8 mouse cellular contexts compared by ENCODE assay signal in the genomic region with DNA sequence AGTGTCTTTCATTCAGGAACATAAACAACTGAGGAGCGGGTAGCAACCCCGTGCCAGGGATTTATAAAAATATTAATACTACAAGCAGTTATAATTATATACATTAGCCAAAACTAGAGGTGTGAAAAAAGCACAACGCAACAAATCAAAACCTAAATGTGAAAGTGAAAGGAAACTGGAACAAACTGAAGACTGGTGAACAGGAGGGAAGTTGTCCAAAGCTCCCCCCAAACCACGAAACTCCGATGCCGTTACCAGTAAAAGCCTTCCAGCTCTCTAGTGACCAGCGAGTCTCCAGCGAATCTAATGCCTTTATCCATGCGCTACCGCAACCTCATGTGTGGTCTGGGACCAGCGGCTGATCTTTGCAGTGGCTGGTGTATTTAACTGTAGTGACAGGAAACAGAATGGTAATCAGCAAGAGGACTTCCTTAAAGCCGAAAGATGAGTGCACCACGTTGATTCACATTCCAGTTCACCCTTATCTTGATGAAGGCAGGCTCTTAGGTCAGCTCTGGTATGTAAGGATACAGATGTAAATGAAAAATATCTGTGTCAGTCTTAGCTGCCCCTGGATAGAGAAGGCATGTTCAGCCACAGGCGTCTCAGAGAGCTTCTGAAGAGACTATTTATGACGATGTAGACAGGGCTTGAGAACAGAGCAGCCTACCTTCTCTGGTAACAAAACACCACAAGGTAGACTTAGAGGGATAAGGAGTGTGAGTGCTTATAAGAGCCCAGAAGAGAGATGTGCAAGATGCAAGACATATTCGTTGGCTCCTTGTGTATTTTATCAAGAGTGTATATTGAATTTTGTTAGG.
A peak's percentile ranks its signal among the peaks of the same experiment; 100 is the strongest.
DNase-seq lines count a peak whose midpoint lies in the region; ATAC-seq and TF ChIP-seq lines count a peak whose summit lies in the region.

No protein-coding gene starts in this region.

- WGBS in embryonic facial prominence, embryonic 11.5 days: 68% methylated on average over 16 of the region's 16 CpGs
- WGBS in liver, postnatal 0 days (ENCODE audit: insufficient replicate concordance): 35% methylated on average over 16 of the region's 16 CpGs

- H3K36me3 ChIP-seq in embryonic facial prominence, embryonic 11.5 days (replicated peaks; ENCODE audit: control insufficient read depth, insufficient read depth, low read depth, low read length): no peaks in the 10 kb centered on the region
- H3K36me3 ChIP-seq in liver, postnatal 0 days (replicated peaks; ENCODE audit: insufficient read depth, low read length): no peaks in the 10 kb centered on the region

- no peak overlapping the region for H3K9ac ChIP-seq in embryonic facial prominence, embryonic 11.5 days (replicated peaks; ENCODE audit: low read length)
- H3K9ac ChIP-seq in liver, postnatal 0 days (replicated peaks): peak overlapping the region; percentile 22; the same call in 1 of the 2 replicates

- H3K27me3 ChIP-seq in embryonic facial prominence, embryonic 11.5 days (ENCODE audit: control insufficient read depth, insufficient read depth, low read length): no peaks in the 10 kb centered on the region
- no peaks in the 10 kb centered on the region for H3K27me3 ChIP-seq in liver, postnatal 0 days (ENCODE audit: insufficient read depth, low read length)

- TF ChIP-seq EP300 in liver, postnatal 0 days (IDR thresholded peaks at IDR 0.05; ENCODE audit: low read depth): no peak

- TF ChIP-seq CTCF in liver, postnatal 0 days (IDR thresholded peaks at IDR 0.05; ENCODE audit: low read depth): no peak

- no peaks in the 10 kb centered on the region for H3K9me3 ChIP-seq in embryonic facial prominence, embryonic 11.5 days (replicated peaks; ENCODE audit: control insufficient read depth, low read length)
- H3K9me3 ChIP-seq in liver, postnatal 0 days (ENCODE audit: low read length): no peaks in the 10 kb centered on the region

- peak; percentile 13 for DNase-seq in embryo, embryonic 10.5 days (ENCODE audit: low spot score)
- no peak for DNase-seq in embryo, embryonic 10 days (ENCODE audit: low spot score)
- DNase-seq in embryonic facial prominence, embryonic 11.5 days (ENCODE audit: low spot score): peak; percentile 15
- peak; percentile 17 for DNase-seq in liver, postnatal 0 days
- DNase-seq in spleen, adult 18-20 months: peak; percentile 8 to 54
- no peak for DNase-seq in kidney, postnatal 36 days
- no peak for DNase-seq in urinary bladder, postnatal 14 days (ENCODE audit: low spot score)
- no peak for DNase-seq in frontal cortex, postnatal 25 days (ENCODE audit: low spot score in 2 of 2)

- no peak overlapping the region for H3K4me2 ChIP-seq in embryonic facial prominence, embryonic 11.5 days (ENCODE audit: low read depth, low read length)
- H3K4me2 ChIP-seq in liver, postnatal 0 days (ENCODE audit: low read depth, low read length): peak overlapping the region; percentile 53

- no peak for ATAC-seq in embryonic facial prominence, embryonic 11.5 days (replicated peaks; ENCODE audit: insufficient number of reproducible peaks, low FRiP score, low TSS enrichment, low read depth)
- ATAC-seq in liver, postnatal 0 days: no peak

- H3K27ac ChIP-seq in embryonic facial prominence, embryonic 11.5 days (replicated peaks; ENCODE audit: low read depth, low read length): no peak overlapping the region
- no peak overlapping the region for H3K27ac ChIP-seq in liver, postnatal 0 days (ENCODE audit: low read depth)

- H3K4me3 ChIP-seq in embryonic facial prominence, embryonic 11.5 days (ENCODE audit: low read depth, low read length): no peak overlapping the region
- H3K4me3 ChIP-seq in liver, postnatal 0 days (ENCODE audit: low read depth, low read length): peak overlapping the region; percentile 38

- H3K4me1 ChIP-seq in embryonic facial prominence, embryonic 11.5 days (ENCODE audit: control insufficient read depth, insufficient read depth, low read length): no peaks in the 10 kb centered on the region
- H3K4me1 ChIP-seq in liver, postnatal 0 days (ENCODE audit: insufficient read depth): 0 out of 2 replicates have a peak, but pooled peaks cover 3% of the 10 kb centered on the region

Comparison
In these comparisons a context has a peak if more than half of its experiments do, and no peak if none do; other contexts are left out.
1. DNase-seq: peak in embryo, embryonic 10.5 days (single experiment), embryonic facial prominence, embryonic 11.5 days (single experiment), liver, postnatal 0 days (single experiment) and spleen, adult 18-20 months (2 of 2); none in embryo, embryonic 10 days (single experiment), kidney, postnatal 36 days (0 of 2), urinary bladder, postnatal 14 days (single experiment) and frontal cortex, postnatal 25 days (0 of 2).